In the genomic region with DNA sequence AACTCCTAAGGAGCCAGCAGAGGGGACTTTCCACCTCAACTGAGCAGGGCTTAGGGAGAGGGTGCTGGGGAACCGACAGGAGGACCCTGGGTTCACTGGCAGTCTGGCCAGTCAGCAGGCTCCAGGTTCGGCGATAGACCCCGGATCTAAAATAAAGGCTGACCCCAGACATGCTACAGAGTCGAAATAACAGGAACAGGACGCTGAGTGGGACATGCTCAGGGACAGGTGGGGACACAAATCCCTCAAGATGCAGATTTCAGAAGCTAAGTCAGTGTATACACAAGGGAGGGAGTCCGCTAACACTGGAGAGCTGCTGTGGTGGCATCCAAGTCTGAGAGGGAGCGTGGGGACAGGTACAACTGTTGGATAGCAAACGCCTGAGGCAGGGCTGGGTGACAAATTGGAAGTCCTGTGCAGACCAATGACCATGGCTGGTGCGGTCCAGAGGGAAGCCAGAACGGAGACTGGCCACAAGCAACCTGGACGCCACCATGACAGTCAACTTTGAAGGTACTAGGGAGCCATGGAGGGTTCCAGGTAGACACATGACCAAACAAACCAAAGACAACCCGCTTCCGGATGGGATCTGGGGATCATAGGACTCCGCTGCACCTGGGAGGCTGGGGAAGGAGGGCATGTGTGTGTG, we compare ENCODE assay signal across 8 mouse cellular contexts. TPM values are rescaled to one million over a fixed set of nuclear protein-coding genes. Genes with fewer than 3 reads are reported as not detected.
A peak's percentile ranks its signal among the peaks of the same experiment; 100 is the strongest.
DNase-seq lines count a peak whose midpoint lies in the region; ATAC-seq lines count a peak whose summit lies in the region.

No protein-coding gene starts in this region.

- no peak overlapping the region for H3K27ac ChIP-seq in lung, embryonic 15.5 days
- H3K27ac ChIP-seq in intestine, embryonic 15.5 days = peak overlapping the region; percentile 84
- peak overlapping the region; percentile 94 for H3K27ac ChIP-seq in neural tube, embryonic 13.5 days (replicated peaks)

- H3K27me3 ChIP-seq in lung, embryonic 15.5 days = peaks cover 33% of the 10 kb centered on the region
- peaks cover 24% of the 10 kb centered on the region for H3K27me3 ChIP-seq in intestine, embryonic 15.5 days (replicated peaks)
- peaks cover 16% of the 10 kb centered on the region for H3K27me3 ChIP-seq in neural tube, embryonic 13.5 days

- H3K9ac ChIP-seq in lung, embryonic 15.5 days = 0 out of 2 replicates have a peak overlapping the region, but pooled peaks have one; percentile 71
- peak overlapping the region; percentile 65 for H3K9ac ChIP-seq in intestine, embryonic 15.5 days
- peak overlapping the region; percentile 90 for H3K9ac ChIP-seq in neural tube, embryonic 13.5 days

- 54% methylated on average over 15 of the region's 15 CpGs for WGBS in lung, embryonic 15.5 days
- WGBS in intestine, embryonic 15.5 days = 57% methylated on average over 15 of the region's 15 CpGs
- WGBS in neural tube, embryonic 13.5 days = 55% methylated on average over 15 of the region's 15 CpGs

- DNase-seq in adrenal gland, adult 2 months = peak; percentile 16
- DNase-seq in adrenal gland, postnatal 14 days = no peak
- no peak for DNase-seq in lung, postnatal 25 days (ENCODE audit: low spot score)
- DNase-seq in spleen, adult 12 weeks (ENCODE audit: low spot score) = no peak

- peak overlapping the region; percentile 59 for H3K4me3 ChIP-seq in lung, embryonic 15.5 days
- H3K4me3 ChIP-seq in intestine, embryonic 15.5 days (replicated peaks) = peak overlapping the region; percentile 49
- H3K4me3 ChIP-seq in neural tube, embryonic 13.5 days = peak overlapping the region; percentile 62

- peak overlapping the region; percentile 94 for H3K4me2 ChIP-seq in lung, embryonic 15.5 days
- H3K4me2 ChIP-seq in intestine, embryonic 15.5 days (replicated peaks) = peak overlapping the region; percentile 81
- H3K4me2 ChIP-seq in neural tube, embryonic 13.5 days = peak overlapping the region; percentile 96

- no peak for ATAC-seq in lung, embryonic 15.5 days (ENCODE audit: borderline replicate concordance, extremely low read depth, low FRiP score, low TSS enrichment)
- no peak for ATAC-seq in intestine, embryonic 15.5 days
- ATAC-seq in neural tube, embryonic 13.5 days (ENCODE audit: low read depth) = no peak
- no peak for ATAC-seq in megakaryocyte-erythroid progenitor cell, adult 5-6 weeks (replicated peaks; ENCODE audit: low FRiP score, low TSS enrichment, poor library complexity, severe bottlenecking)

- H3K9me3 ChIP-seq in lung, embryonic 15.5 days = no peaks in the 10 kb centered on the region
- H3K9me3 ChIP-seq in intestine, embryonic 15.5 days = no peaks in the 10 kb centered on the region
- H3K9me3 ChIP-seq in neural tube, embryonic 13.5 days = no peaks in the 10 kb centered on the region

- peaks cover 26% of the 10 kb centered on the region for H3K4me1 ChIP-seq in lung, embryonic 15.5 days
- peaks cover 17% of the 10 kb centered on the region for H3K4me1 ChIP-seq in intestine, embryonic 15.5 days (replicated peaks)
- H3K4me1 ChIP-seq in neural tube, embryonic 13.5 days (replicated peaks) = peaks cover 55% of the 10 kb centered on the region

- H3K36me3 ChIP-seq in lung, embryonic 15.5 days = no peaks in the 10 kb centered on the region
- H3K36me3 ChIP-seq in intestine, embryonic 15.5 days = no peaks in the 10 kb centered on the region
- H3K36me3 ChIP-seq in neural tube, embryonic 13.5 days = no peaks in the 10 kb centered on the region

RNA-seq across cellular contexts. Expression of gene Znrf4, which starts 5.7 kb away (rescaled TPM):
- not detected for total RNA-seq in adrenal gland, adult 2 months (2021)
- not detected in 2 replicates for polyA plus RNA-seq in adrenal gland, adult 2 months (2012; rRNA removed)
- total RNA-seq in adrenal gland, postnatal 14 days (2021) = not detected in 2 replicates
- not detected in 2 replicates for polyA plus RNA-seq in lung, embryonic 15.5 days (2015; fragmentation: Nextera tagmentation; extraction: Ambion mirVana)
- not detected in 2 replicates for polyA plus RNA-seq in intestine, embryonic 15.5 days (2015; fragmentation: Nextera tagmentation; extraction: Ambion mirVana)
- not detected in 2 replicates for polyA plus RNA-seq in neural tube, embryonic 13.5 days (2015; fragmentation: Nextera tagmentation; extraction: Ambion mirVana)
- not detected in 2 replicates for total RNA-seq in megakaryocyte-erythroid progenitor cell, adult 5-6 weeks (2014; fragmentation: Nextera tagmentation)
- not detected in 2 replicates for total RNA-seq in megakaryocyte-erythroid progenitor cell, adult 5-6 weeks (2017)

RNA-seq across cellular contexts. Expression of gene Ptprs, which starts 30.3 kb away (rescaled TPM):
- total RNA-seq in adrenal gland, adult 2 months (2021) = 100 to 1,000 TPM; 149 to 249 TPM
- 573 and 605 TPM in 2 replicates for polyA plus RNA-seq in adrenal gland, adult 2 months (2012; rRNA removed)
- 97.0 and 102 TPM in 2 replicates for total RNA-seq in adrenal gland, postnatal 14 days (2021)
- 73.4 and 77.9 TPM in 2 replicates for polyA plus RNA-seq in lung, embryonic 15.5 days (2015; fragmentation: Nextera tagmentation; extraction: Ambion mirVana)
- polyA plus RNA-seq in intestine, embryonic 15.5 days (2015; fragmentation: Nextera tagmentation; extraction: Ambion mirVana) = 56.3 and 56.8 TPM in 2 replicates
- 251 and 260 TPM in 2 replicates for polyA plus RNA-seq in neural tube, embryonic 13.5 days (2015; fragmentation: Nextera tagmentation; extraction: Ambion mirVana)
- total RNA-seq in megakaryocyte-erythroid progenitor cell, adult 5-6 weeks (2014; fragmentation: Nextera tagmentation) = 55.7 and 65.0 TPM in 2 replicates
- 36.6 and 48.3 TPM in 2 replicates for total RNA-seq in megakaryocyte-erythroid progenitor cell, adult 5-6 weeks (2017)

RNA-seq across cellular contexts. Expression of gene Gm20219, which starts 47.6 kb away (rescaled TPM):
- total RNA-seq in adrenal gland, adult 2 months (2021) = under 1 TPM; 0.31 to 0.98 TPM
- 2.6 and 3.0 TPM in 2 replicates for polyA plus RNA-seq in adrenal gland, adult 2 months (2012; rRNA removed)
- 0.70 and 1.3 TPM in 2 replicates for total RNA-seq in adrenal gland, postnatal 14 days (2021)
- 2.4 and 4.5 TPM in 2 replicates for polyA plus RNA-seq in lung, embryonic 15.5 days (2015; fragmentation: Nextera tagmentation; extraction: Ambion mirVana)
- polyA plus RNA-seq in intestine, embryonic 15.5 days (2015; fragmentation: Nextera tagmentation; extraction: Ambion mirVana) = 1.3 and 1.4 TPM in 2 replicates
- 1.0 and 1.7 TPM in 2 replicates for polyA plus RNA-seq in neural tube, embryonic 13.5 days (2015; fragmentation: Nextera tagmentation; extraction: Ambion mirVana)
- total RNA-seq in megakaryocyte-erythroid progenitor cell, adult 5-6 weeks (2014; fragmentation: Nextera tagmentation) = 2.8 TPM in 1 of 2 replicates, not detected in the other
- not detected in 2 replicates for total RNA-seq in megakaryocyte-erythroid progenitor cell, adult 5-6 weeks (2017)
